Mouse (Mus musculus) erythroblast, embryonic 14.5 days (primary cell): ENCODE measurements around the gene Slc6a6.

Experiments used
- GATA1 ChIP-seq: IDR thresholded peaks from 2 replicates; pipeline ENCODE4 v1.6.1; 2012; ENCODE audit warnings: low read length, inconsistent platforms, mixed read lengths
- TAL1 ChIP-seq: IDR thresholded peaks from 3 replicates; pipeline ENCODE4 v1.6.1; 2012; ENCODE audit warnings: low read length, inconsistent platforms, mixed read lengths

GRCm38 (mm10) chr6:91767550-91767949 lies 83.7 kb downstream of the Slc6a6 start:
- TF ChIP-seq GATA1 (no peak), TAL1 (no peak)
